Mouse (Mus musculus) adrenal gland (tissue): ENCODE data around the gene Egfr.

Experiments used
- intact Hi-C: fragments of 180-260 bp; cut with DNase I; formaldehyde crosslinking; loops from one replicate; pipeline ENCODE4 v1.15.1; 2025
- long read RNA-seq, 2 experiments: library from polyadenylated mRNA; unstranded; transcript quantifications; one replicate each; pipeline ENCODE4 v2.0.0; 2020; ENCODE audit warnings: borderline replicate concordance in 1 of 2; ENCODE audit not compliant: insufficient replicate concordance in 1 of 2

The Egfr gene
- long read RNA-seq, experiment 1 = 0 reads
- long read RNA-seq, experiment 2, partial matches to known transcripts = 1 of 1 reads
- long read RNA-seq, experiment 2, other reads (novel, unspliced or antisense) = 0 of 1 reads

- intact Hi-C loops = no loop called here
These were observed at the start of gene Egfr for GRCm38 (mm10) chr11:16752007-16752348. Gene Egfr (plus strand): TSS chr11:16752203.

DNA sequence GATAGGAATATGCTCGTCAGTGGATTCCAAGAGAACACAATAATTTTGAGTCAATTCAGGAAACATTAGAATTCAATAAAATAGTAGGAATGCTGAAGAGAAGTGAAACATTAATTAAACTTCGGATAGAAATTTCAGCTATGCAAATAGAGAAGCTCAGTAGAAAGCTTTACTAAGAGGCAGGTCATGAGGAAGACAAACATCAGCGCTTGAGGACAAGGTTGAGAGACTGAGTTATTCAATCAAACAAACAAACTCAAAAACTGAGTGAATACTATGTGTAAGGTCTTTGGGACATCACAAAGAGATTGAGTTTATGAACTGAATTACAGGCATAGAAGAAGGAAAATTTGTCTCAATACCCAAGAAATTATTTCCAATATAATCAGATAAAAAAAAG lies 48.8 kb upstream of the Egfr start:
- intact Hi-C loops = no loop called here

GRCm38 (mm10) chr11:16735083-16735644 lies 16.8 kb upstream of the Egfr start:
- intact Hi-C loops = no loop called here

DNA sequence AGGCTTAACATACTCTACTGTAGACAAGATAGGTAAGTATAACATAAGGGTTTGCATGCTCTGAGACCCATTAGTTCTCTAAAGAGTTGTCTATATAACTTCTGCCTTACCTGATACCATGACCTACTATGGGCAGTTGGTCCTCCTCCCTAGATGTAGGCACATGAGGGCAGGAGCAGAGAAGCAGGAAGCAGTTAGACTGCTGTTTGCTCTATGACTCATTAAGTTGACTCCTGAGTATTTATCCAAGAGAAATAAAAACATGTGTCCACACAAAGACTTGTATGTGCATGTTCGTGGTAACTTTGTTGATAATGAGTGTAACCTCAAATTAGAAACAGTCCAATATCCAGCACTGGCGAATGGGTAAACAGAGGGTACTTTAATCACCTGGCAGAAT lies 14.7 kb upstream of the Egfr start:
- intact Hi-C loops = no loop called here

DNA sequence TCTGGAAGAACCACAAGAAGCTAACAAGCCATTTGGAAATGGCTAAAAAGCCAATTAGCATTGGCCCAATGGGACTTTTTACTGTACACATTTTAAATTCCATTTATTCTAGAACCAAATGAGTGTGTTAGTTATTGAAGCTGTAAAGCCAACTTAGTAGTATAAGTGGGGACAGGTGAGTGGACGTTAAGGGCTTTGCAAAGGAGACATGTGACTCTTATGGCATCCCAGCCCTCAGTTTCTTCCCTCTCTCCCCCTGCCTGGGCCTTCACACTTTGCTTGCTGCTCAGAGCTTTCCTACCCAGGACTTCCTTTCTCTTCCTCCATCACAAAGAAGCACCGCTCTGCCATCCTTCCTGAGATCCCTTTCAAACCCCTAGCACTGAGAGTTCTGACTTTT lies 13.3 kb upstream of the Egfr start:
- intact Hi-C loops = no loop called here

GRCm38 (mm10) chr11:16739155-16739554 lies 12.8 kb upstream of the Egfr start:
- intact Hi-C loops = no loop called here

DNA sequence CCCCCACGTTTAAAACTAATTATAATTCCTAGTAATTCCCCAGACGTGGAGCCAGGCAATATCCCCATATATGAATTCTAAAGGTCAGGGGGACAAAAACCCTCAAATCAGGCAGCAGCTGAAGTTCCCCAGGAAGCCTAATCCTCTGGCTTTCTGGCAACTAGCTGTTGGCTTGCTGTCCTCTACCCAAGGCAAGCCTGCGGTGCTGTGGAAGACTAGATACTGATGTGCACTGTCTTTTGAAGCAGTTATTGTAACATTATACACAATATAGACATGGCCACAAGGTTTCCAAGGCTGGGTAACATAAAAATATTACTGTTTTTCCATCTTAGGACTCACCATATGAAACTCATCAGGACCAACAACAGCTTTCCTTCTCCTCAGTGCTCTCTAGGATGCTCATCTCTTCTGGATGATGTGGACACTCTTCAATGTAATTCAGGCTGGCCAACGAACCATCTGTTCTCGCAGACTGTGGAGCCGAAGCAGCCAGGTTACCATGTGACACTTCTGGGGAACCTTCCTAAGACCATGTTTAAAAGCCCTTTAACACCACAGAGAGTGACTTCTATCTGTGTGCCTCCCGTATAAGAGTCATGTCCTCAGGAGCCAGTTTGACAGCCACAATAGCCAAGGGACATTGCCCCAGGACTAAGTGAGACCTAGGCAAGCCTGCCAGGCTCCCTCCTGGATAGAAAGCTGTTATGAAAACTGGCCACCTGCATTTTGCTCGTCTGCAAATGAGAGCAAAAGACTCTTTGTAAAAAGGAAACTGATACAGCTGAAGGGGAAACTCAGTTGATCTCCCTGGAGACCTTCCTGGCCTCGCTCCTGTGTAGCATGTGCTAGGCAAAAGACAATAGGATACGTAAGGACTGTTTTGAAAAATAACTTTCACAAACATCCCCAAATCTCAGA lies 11.1 kb upstream of the Egfr start:
- intact Hi-C loops = no loop called here

DNA sequence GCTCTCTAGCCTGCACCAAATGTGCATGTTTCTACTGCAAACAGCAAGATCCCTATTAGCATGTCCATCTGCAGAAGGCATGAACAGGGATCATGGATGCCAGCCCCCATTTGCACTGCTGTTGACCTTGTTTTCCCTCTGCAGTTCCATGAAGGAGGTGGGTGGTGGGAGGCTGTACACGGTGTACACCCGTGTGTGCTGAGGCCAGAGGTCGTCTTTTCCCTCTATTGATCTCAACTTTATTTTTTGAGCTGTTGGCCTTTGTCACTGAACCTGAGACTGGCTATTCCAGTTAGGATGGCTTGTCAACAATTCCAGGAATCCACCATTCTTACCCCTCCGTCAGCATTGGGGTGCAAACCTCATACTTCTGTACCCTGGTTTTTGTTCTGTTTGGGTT lies 9.8 kb upstream of the Egfr start:
- intact Hi-C loops = no loop called here

DNA sequence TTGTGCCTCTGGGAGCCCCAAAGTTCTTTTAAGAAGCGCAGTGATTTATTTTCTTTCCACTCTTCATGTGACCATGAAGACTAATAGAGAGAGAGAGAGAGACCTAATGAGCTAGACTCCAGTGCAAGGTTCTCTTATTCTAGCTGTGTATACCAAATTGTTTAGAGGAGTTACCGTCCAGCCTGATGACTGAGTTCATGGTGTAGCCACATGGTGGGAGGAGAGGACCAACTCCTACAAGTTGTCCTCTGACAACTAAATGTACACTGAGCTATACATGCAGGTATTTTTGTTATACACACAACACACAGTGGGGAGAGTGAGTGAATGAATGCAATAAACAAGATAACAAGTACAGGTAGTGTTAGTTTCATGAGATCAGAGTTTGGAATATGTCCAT lies 9.2 kb upstream of the Egfr start:
- intact Hi-C loops = no loop called here

DNA sequence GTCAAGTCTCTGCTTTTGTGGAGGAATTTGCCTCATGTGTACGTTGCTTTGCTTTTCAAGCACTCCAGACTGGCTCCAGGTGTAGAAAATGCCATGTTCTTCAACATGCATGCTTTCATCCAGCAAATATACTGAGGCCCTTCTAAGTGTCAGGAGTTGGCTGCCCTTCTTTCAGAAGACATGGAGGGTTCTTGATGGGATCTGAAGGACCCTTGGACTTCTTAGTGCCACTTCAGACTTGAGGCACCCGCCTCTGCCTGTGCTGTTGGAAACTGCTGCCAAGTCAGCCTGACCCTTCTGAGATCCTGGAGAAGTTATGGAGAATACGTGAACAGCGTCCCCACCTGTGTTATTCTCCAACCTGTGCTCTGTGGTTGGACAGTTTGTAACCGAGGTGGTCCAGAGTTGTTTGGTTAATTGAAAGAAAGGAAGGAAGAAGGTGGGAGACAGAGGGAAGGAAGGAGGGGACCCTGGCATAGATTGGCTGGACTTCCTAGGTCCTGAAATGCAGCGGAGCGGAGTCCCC lies 483 bp upstream of the Egfr start:
- intact Hi-C loops = no loop called here

GRCm38 (mm10) chr11:16752349-16753153 lies 548 bp downstream of the Egfr start:
- intact Hi-C loops = no loop called here

GRCm38 (mm10) chr11:16753154-16754040 lies 1.4 kb downstream of the Egfr start:
- intact Hi-C loops = no loop called here

- intact Hi-C loops = no loop called here
These were observed 7.9 kb downstream of the Egfr start for GRCm38 (mm10) chr11:16759930-16760329.

GRCm38 (mm10) chr11:16761184-16761583 lies 9.2 kb downstream of the Egfr start:
- intact Hi-C loops = no loop called here

GRCm38 (mm10) chr11:16766038-16766815 lies 14.2 kb downstream of the Egfr start:
- intact Hi-C loops = no loop called here

DNA sequence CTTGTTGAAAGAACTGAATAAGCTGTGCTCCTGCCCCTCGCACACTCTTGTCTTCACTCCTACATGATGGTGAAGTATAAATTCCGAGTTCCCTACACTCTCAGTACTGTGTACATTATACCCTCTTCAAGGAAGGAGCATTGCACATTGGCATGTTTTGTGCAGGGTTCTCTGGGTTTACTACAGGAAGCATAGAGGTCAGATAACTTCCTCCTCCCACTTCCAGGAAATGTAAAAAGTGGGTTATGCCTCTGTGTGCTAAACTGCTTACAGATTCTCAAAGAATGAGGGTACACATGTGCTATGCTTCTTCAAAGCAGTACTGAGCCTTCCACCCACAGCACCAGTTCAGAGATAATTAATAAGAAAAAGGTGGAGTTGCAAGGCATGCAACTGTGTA lies 16.0 kb downstream of the Egfr start:
- intact Hi-C loops = no loop called here

GRCm38 (mm10) chr11:16769276-16769675 lies 17.3 kb downstream of the Egfr start:
- intact Hi-C loops = no loop called here

GRCm38 (mm10) chr11:16769709-16770303 lies 17.8 kb downstream of the Egfr start:
- intact Hi-C loops = no loop called here

DNA sequence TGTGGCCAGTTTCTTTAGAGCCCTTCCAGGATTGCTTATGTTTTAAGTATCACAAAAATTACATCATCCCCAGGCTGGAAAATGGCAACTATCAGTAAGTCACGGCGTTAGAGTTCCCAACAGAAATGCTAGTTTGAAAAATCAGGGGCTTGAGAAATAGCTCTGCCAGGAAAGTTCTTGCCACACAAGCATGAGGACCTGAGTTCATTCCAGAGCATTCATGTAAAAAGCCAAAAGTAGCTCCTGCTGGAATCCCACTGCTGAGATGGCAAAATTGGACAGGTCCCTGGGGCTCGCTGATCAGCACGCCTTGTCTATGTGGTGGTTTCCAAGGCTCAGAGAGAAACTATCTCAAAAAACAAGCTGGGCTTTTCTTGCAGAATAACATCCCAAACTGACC lies 19.0 kb downstream of the Egfr start:
- intact Hi-C loops = no loop called here

DNA sequence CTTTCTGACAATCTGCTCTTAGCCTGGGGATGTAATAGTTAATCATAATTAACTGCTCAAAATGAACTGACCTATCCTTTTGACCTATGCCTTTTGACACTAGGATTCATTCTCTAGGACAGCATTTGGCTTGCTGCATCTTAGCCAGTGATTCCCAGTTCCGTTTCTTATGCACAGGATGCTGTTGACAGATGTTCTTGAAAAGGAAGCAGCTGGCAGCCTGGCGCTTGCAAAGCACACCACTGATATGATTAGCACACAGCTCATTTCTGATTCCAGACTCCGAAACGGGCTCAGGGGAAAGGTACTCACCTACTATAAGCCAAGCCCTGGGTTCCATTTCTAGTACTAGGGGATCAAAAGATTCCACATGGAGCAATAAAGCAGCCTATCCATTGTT lies 20.7 kb downstream of the Egfr start:
- intact Hi-C loops = no loop called here
